Mouse (Mus musculus) liver, embryonic 14.5 days (tissue): ENCODE data around the gene Gm11733. TPM values are rescaled to one million over a fixed set of nuclear protein-coding genes. Genes with fewer than 3 reads are reported as not detected.

Experiments
- ATAC-seq: fragments of 200-750 bp; cut with Nextera tagmentation; 2 replicates; pipeline ENCODE4 v1.8.0; 2017; ENCODE audit warnings: moderate number of reproducible peaks, mild to moderate bottlenecking, moderate library complexity; ENCODE audit not compliant: insufficient read depth
- DNase-seq, 3 experiments: peaks; one replicate each; pipeline ENCODE4 v3.0.0-alpha.2; 2012 to 2013; ENCODE audit warnings: low read depth in 3 of 3, low spot score in 3 of 3
- H3K27ac ChIP-seq: fragments of 300-500 bp; sonication (generic); 2 replicates; pipeline ENCODE4 v1.5.1; 2014; ENCODE audit warnings: moderate library complexity, mild to moderate bottlenecking, control low read depth, inconsistent platforms
- H3K27me3 ChIP-seq: fragments of 300-500 bp; sonication (generic); 2 replicates; pipeline ENCODE4 v1.6.1; 2014; ENCODE audit warnings: mild to moderate bottlenecking, low read length, moderate library complexity; ENCODE audit not compliant: control insufficient read depth, insufficient read depth
- H3K36me3 ChIP-seq: fragments of 300-500 bp; sonication (generic); replicated peaks from 2 replicates; pipeline ENCODE4 v1.6.1; 2014; ENCODE audit warnings: low read depth; ENCODE audit not compliant: control insufficient read depth, insufficient read depth
- H3K4me1 ChIP-seq, 2 experiments: fragments of 200-500 bp in 1 of 2; fragments of 300-500 bp in 1 of 2; sonication (generic) in 1 of 2; replicated peaks; 2 replicates each; pipeline ENCODE4 v1.6.1; 2012 to 2014; ENCODE audit warnings: antibody characterized with exemption in 1 of 2, inconsistent platforms in 1 of 2, low read length in 1 of 2; ENCODE audit not compliant: control insufficient read depth in 2 of 2, insufficient read depth in 2 of 2
- H3K4me2 ChIP-seq: fragments of 300-500 bp; sonication (generic); 2 replicates; pipeline ENCODE4 v1.6.1; 2014; ENCODE audit warnings: low read depth, mild to moderate bottlenecking, control low read depth, moderate library complexity
- H3K4me3 ChIP-seq, 2 experiments: fragments of 200-500 bp in 1 of 2; fragments of 300-500 bp in 1 of 2; sonication (generic) in 1 of 2; 2 replicates each; pipeline ENCODE4 v1.5.1; 2012 to 2014; ENCODE audit warnings: low read depth in 2 of 2, low read length in 2 of 2, mild to moderate bottlenecking in 2 of 2, control low read depth in 1 of 2, inconsistent platforms in 1 of 2, moderate library complexity in 1 of 2; ENCODE audit not compliant: insufficient read depth in 1 of 2
- H3K9ac ChIP-seq: fragments of 300-500 bp; sonication (generic); replicated peaks from 2 replicates; pipeline ENCODE4 v1.6.1; 2014; ENCODE audit warnings: mild to moderate bottlenecking, control low read depth, moderate library complexity
- H3K9me3 ChIP-seq: fragments of 300-500 bp; sonication (generic); 2 replicates; pipeline ENCODE4 v1.6.1; 2016; ENCODE audit warnings: low read length, mixed read lengths; ENCODE audit not compliant: control insufficient read depth
- CTCF ChIP-seq: IDR thresholded peaks from 2 replicates; pipeline ENCODE4 v1.5.1; 2016; ENCODE audit warnings: antibody characterized with exemption, low read depth, control low read depth
- EP300 ChIP-seq: IDR thresholded peaks from 2 replicates; pipeline ENCODE4 v1.6.1; 2016; ENCODE audit warnings: antibody characterized with exemption, low read depth
- WGBS: fragments of 180-500 bp; shearing (Covaris S2); extraction: QIAGEN DNeasy Blood & Tissue Kit; methylation state at CpG from one replicate; pipeline ENCODE4 v1.1.7; 2014; ENCODE audit not compliant: insufficient replicate concordance; 5-methylcytosine and 5-hydroxymethylcytosine counted together
- polyA plus RNA-seq, 2 experiments: library from polyadenylated mRNA; depleted of rRNA in 1 of 2; stranded (reverse) in 1 of 2; unstranded in 1 of 2; fragments of >200 nt; fragmentation: Nextera tagmentation in 1 of 2; extraction: Ambion mirVana in 1 of 2; gene quantifications; 2 replicates each; pipeline versions ENCODE4 v1.2.1 to v1.2.3; 2012 to 2014

Gene Gm11733
- polyA plus RNA-seq, 2 experiments, result not detected

DNA sequence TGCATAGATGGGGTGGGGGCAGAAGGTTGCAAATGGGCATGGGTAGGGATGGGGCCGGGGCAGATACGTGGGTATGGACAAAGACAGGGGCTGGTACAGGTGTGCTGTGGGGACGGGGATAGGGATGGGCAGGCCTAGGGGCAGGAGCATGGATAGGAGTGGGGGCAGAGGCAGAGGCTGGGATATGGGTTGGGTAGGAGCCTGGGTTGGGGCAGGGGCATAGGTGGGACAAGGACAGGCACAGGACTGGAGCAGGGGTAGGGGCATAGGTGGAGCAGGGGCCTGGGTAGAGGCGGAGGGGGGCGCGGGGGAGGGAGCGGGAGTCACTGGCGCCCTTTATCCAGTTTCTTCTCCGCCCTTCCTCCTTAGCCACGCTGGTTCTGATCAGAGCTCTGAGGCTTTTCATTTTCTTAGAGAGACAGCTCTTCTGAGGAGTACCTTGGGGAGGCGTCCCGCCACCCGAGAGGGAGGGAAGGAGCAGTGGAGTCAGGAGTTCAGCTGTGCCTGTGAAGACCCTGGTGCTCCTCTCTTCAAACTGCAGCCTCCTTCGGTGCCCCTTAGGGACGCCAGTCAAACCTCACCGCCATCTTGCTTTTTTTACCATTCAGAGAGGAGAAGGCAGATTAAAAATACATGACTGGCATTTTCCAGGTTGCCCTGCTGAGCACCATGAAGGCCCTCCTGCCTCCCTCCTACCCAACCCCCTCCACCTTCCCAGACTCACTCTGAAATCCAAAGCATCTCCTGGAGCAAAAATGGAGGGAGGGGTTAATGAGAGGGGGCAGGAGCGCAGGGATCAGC, 7.4 kb downstream of the Gm11733 start:
- Histone ChIP-seq H3K4me3 (no peak overlapping the region), H3K36me3 (no peaks in the 10 kb centered on the region), H3K9ac (no peak overlapping the region), H3K9me3 (no peaks in the 10 kb centered on the region), H3K4me1 (no peaks in the 10 kb centered on the region), H3K4me2 (no peak overlapping the region), H3K27me3 (no peaks in the 10 kb centered on the region), H3K27ac (no peak overlapping the region)
- no peak for ATAC-seq
- TF ChIP-seq CTCF (no peak), EP300 (no peak)
- no peak for DNase-seq
- 61% methylated on average over 16 of the region's 17 CpGs for WGBS

DNA sequence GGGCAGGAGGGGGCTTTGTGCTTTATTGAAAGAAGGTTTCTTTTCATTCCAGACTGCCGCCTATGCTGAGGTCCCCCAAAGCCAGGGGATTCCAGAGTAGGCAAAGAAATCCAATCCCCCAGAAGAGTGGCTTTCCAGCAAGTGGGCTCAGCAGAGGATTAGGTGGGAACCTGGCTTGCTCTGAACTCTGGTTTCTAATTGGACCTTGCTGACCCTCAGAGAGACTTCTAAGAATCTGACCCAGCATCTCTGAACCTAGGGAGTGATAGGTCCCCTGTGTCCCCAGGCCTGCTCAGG, 8.0 kb downstream of the Gm11733 start:
- DNase-seq (no peak), ATAC-seq (no peak)
- Histone ChIP-seq H3K4me1 (no peaks in the 10 kb centered on the region), H3K27me3 (no peaks in the 10 kb centered on the region), H3K36me3 (no peaks in the 10 kb centered on the region), H3K4me3 (no peak overlapping the region), H3K4me2 (no peak overlapping the region), H3K9me3 (no peaks in the 10 kb centered on the region), H3K9ac (no peak overlapping the region), H3K27ac (no peak overlapping the region)
- TF ChIP-seq EP300, result no peak
- no peak for TF ChIP-seq CTCF
- 55% methylated on average over 1 of the region's 1 CpGs for WGBS

DNA sequence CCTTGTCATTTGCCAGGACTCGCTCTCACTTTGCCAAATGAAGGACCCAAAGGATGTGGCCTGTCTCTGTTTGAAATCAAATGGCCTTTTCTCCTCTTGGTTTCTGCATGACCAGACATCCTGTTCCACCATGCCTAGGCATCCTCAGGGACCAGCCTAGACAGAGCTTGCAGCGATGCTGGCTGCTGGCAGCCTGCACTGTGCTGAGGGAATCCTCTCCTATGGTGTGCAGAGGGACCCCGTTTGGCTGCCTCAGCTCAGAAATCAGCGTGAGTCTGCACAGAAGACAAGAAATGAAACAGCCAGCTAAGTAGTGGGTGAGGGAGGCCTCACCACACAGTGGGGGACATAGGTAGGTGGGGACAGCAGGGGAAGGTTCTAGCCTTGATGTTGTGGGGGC, 12.6 kb downstream of the Gm11733 start:
- ATAC-seq, result no peak
- no peak for TF ChIP-seq EP300
- no peak for TF ChIP-seq CTCF
- no peaks in the 10 kb centered on the region for H3K4me1 ChIP-seq
- no peaks in the 10 kb centered on the region for H3K9me3 ChIP-seq
- no peaks in the 10 kb centered on the region for H3K27me3 ChIP-seq
- 32% methylated on average over 4 of the region's 4 CpGs for WGBS
- H3K36me3 ChIP-seq, result no peaks in the 10 kb centered on the region
- no peak overlapping the region for H3K27ac ChIP-seq
- no peak for DNase-seq
- no peak overlapping the region for H3K9ac ChIP-seq
- no peak overlapping the region for H3K4me3 ChIP-seq
- H3K4me2 ChIP-seq, result no peak overlapping the region

DNA sequence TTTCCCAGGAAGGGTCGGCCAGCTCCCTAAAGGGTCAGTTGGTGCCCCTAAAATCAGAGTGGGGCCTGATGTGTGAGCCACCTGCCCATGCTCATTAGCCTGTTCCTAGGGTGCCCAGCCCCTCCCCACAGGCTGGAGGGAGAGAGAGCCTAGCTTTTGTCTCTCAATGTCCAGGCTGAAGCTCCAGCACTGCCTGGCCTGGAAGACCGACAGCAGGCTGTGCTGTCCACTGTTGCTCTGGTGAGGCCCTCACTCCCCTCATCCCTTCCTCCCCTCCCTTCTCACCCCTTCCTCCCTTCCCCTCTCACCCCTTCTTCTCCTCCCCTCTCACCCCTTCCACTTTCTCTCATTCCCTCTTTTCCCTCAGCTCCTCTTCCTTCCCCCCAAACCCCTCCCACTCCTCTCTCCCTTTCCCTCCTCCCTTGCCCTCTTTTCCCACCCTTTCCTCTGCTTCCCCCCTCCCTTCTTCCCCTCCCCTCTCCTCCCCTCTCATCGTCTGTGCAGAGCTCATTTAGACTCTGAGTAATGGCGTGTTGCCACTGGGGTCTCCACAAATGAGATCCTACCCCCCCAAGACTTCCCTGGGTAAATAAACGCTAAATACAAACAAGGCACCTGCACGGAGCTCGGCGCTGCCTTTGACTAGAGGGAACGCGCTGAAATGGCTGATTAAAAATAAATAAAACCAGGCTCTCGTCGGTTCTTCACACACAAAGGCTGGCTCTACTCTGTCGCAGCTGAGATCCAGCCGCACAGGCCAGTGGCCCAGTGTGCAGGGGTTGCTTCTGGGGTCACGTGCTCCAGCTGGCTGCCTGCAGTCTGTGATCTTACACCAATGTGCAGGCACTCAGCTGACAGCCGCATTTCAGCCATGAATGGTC, 13.3 kb downstream of the Gm11733 start:
- Histone ChIP-seq H3K4me1 (no peaks in the 10 kb centered on the region), H3K4me2 (no peak overlapping the region), H3K27me3 (no peaks in the 10 kb centered on the region), H3K27ac (no peak overlapping the region), H3K36me3 (no peaks in the 10 kb centered on the region), H3K9ac (no peak overlapping the region), H3K4me3 (no peak overlapping the region), H3K9me3 (no peaks in the 10 kb centered on the region)
- ATAC-seq, result no peak
- no peak for TF ChIP-seq CTCF
- TF ChIP-seq EP300, result no peak
- DNase-seq, result no peak
- 50% methylated on average over 16 of the region's 16 CpGs for WGBS

DNA sequence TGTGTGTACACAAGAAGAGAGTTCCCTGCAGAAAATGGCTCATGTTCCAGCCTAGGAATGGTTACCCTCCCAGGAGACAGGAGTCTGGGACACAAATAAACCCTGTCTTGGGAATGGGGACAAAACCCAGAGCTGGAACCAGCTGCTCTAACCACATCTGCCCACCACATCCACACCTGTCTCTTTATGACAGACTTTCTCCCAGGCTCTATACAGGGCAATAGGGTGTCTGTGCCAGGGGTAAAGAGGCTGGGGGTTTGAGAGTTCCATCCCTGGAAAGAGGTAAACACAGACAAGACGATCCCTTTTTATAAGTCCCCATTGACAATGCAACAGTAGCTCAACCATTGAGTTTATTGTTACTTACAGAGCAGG, 14.0 kb downstream of the Gm11733 start:
- 80% methylated on average over 1 of the region's 1 CpGs for WGBS
- Histone ChIP-seq H3K4me1 (no peaks in the 10 kb centered on the region), H3K4me2 (no peak overlapping the region), H3K27me3 (no peaks in the 10 kb centered on the region), H3K9me3 (no peaks in the 10 kb centered on the region), H3K9ac (no peak overlapping the region), H3K4me3 (no peak overlapping the region), H3K27ac (no peak overlapping the region), H3K36me3 (no peaks in the 10 kb centered on the region)
- no peak for ATAC-seq
- TF ChIP-seq CTCF, result no peak
- TF ChIP-seq EP300, result no peak
- no peak for DNase-seq
